Mouse (Mus musculus): ENCODE measurements around the gene Olfr818. TPM values are rescaled to one million over a fixed set of nuclear protein-coding genes. Genes with fewer than 3 reads are reported as not detected.
"Not testable (repeated sequence)": the region's sequence is repeated elsewhere in the genome, so short reads cannot be mapped to it uniquely, and the experiment has no call there.

Olfr818 gene
- polyA plus RNA-seq (2015; fragmentation: Nextera tagmentation; extraction: Ambion mirVana) = not detected in 2 replicates

DNA sequence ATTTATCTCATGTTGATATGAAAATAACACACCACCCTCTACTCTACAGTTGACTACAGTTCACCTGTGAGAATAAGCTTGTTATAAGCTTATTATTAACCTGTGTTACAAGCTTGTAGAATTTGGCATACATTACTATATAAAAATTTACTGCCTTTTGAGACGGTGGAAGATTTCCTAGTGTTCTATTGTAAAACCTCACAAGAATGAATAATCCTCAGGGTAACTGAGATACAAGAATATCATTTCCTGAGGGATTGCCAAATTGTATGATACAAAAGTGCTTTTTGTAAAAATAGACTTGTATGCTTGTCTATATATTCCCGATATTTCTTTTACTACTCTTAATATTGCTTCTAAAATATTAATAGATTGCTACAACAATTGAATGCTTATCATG, at the start of gene Olfr818:
TSS of gene Olfr818 (minus strand) at position 101 of the 400 bp plus-strand sequence.
- no peaks in the 10 kb centered on the region for H3K9me3 ChIP-seq (replicated peaks; ENCODE audit: low read length)
- H3K4me1 ChIP-seq (replicated peaks; ENCODE audit: insufficient read depth, low read length) = no peaks in the 10 kb centered on the region
- no peak for TF ChIP-seq CTCF (IDR thresholded peaks at IDR 0.05; ENCODE audit: low read depth)
- no peak within 1 kb of the TSS for H3K4me3 ChIP-seq (replicated peaks; ENCODE audit: low read depth, low read length)
- 88% methylated on average over 2 of the region's 2 CpGs for WGBS
- no peak within 1 kb of the TSS for H3K4me2 ChIP-seq (ENCODE audit: low read length)
- no peak within 1 kb of the TSS for H3K27ac ChIP-seq
- no peak within 1 kb of the TSS for H3K9ac ChIP-seq (ENCODE audit: low read depth, low read length)
- no peak for ATAC-seq (replicated peaks; ENCODE audit: low FRiP score, low read depth)
- H3K27me3 ChIP-seq (ENCODE audit: insufficient read depth, low read length) = no peaks in the 10 kb centered on the region
- no peak for DNase-seq (ENCODE audit: low spot score)
- no peaks in the 10 kb centered on the region for H3K36me3 ChIP-seq (ENCODE audit: insufficient read depth, low read length)

GRCm38 (mm10) chr10:129984962-129985361, 36.1 kb upstream of the Olfr818 start, which contains the start of gene Gm10310:
TSS of gene Gm10310 (minus strand) at chr10:129985062.
- H3K27me3 ChIP-seq (ENCODE audit: insufficient read depth, low read length); ATAC-seq (replicated peaks; ENCODE audit: low FRiP score, low read depth); H3K4me3 ChIP-seq (replicated peaks; ENCODE audit: low read depth, low read length); DNase-seq (ENCODE audit: low spot score); H3K9me3 ChIP-seq (replicated peaks; ENCODE audit: low read length); H3K27ac ChIP-seq; H3K9ac ChIP-seq (ENCODE audit: low read depth, low read length); H3K4me1 ChIP-seq (replicated peaks; ENCODE audit: insufficient read depth, low read length); H3K36me3 ChIP-seq (ENCODE audit: insufficient read depth, low read length); H3K4me2 ChIP-seq (ENCODE audit: low read length): not testable (repeated sequence)
- no CpG with 5 or more reads among the region's 1 CpGs for WGBS

- DNase-seq (ENCODE audit: low spot score); H3K36me3 ChIP-seq (ENCODE audit: insufficient read depth, low read length); H3K4me1 ChIP-seq (replicated peaks; ENCODE audit: insufficient read depth, low read length); ATAC-seq (replicated peaks; ENCODE audit: low FRiP score, low read depth); H3K27me3 ChIP-seq (ENCODE audit: insufficient read depth, low read length); H3K9ac ChIP-seq (ENCODE audit: low read depth, low read length); H3K4me3 ChIP-seq (replicated peaks; ENCODE audit: low read depth, low read length); H3K4me2 ChIP-seq (ENCODE audit: low read length); H3K9me3 ChIP-seq (replicated peaks; ENCODE audit: low read length); H3K27ac ChIP-seq: not testable (repeated sequence)
- no CpG with 5 or more reads among the region's 3 CpGs for WGBS
Observed at GRCm38 (mm10) chr10:129981867-129982266, 33.0 kb upstream of the Olfr818 start.

- ATAC-seq (replicated peaks; ENCODE audit: low FRiP score, low read depth); H3K4me3 ChIP-seq (replicated peaks; ENCODE audit: low read depth, low read length); H3K9ac ChIP-seq (ENCODE audit: low read depth, low read length); H3K36me3 ChIP-seq (ENCODE audit: insufficient read depth, low read length); H3K27me3 ChIP-seq (ENCODE audit: insufficient read depth, low read length); H3K27ac ChIP-seq; H3K9me3 ChIP-seq (replicated peaks; ENCODE audit: low read length); DNase-seq (ENCODE audit: low spot score); H3K4me1 ChIP-seq (replicated peaks; ENCODE audit: insufficient read depth, low read length); H3K4me2 ChIP-seq (ENCODE audit: low read length): not testable (repeated sequence)
- WGBS = no CpG with 5 or more reads among the region's 2 CpGs
Observed at GRCm38 (mm10) chr10:129976040-129976439, 27.1 kb upstream of the Olfr818 start, which contains the start of gene Olfr247. TSS of gene Olfr247 (minus strand) at chr10:129976140.

- H3K4me2 ChIP-seq (ENCODE audit: low read length); H3K27me3 ChIP-seq (ENCODE audit: insufficient read depth, low read length); H3K4me3 ChIP-seq (replicated peaks; ENCODE audit: low read depth, low read length); ATAC-seq (replicated peaks; ENCODE audit: low FRiP score, low read depth); H3K36me3 ChIP-seq (ENCODE audit: insufficient read depth, low read length); DNase-seq (ENCODE audit: low spot score); H3K9me3 ChIP-seq (replicated peaks; ENCODE audit: low read length); H3K9ac ChIP-seq (ENCODE audit: low read depth, low read length); H3K4me1 ChIP-seq (replicated peaks; ENCODE audit: insufficient read depth, low read length); H3K27ac ChIP-seq: not testable (repeated sequence)
- WGBS = no CpG with 5 or more reads among the region's 3 CpGs
Observed at GRCm38 (mm10) chr10:129972994-129973393, 24.1 kb upstream of the Olfr818 start.

DNA sequence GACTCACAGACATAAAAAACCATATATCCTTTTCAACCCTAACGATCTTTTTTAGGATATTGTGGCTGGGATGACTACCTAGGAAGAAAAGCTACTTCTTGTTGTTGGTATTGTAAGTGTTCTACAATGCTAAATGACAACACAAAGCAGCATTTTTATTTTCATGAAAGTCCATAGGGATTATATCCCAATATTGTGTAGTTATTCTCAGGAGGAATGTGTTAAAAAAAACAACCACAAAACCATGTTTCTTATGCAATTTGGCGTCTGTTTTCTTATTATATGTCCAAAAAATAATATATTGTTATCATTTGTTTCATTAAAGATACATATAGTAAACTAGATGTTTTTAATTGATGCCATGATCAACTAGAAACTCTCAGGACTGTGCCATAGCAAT, 18.3 kb upstream of the Olfr818 start, which contains the start of gene Olfr819:
TSS of gene Olfr819 (minus strand) at position 101 of the 400 bp plus-strand sequence.
- not testable (repeated sequence) for H3K27me3 ChIP-seq (ENCODE audit: insufficient read depth, low read length); H3K4me1 ChIP-seq (replicated peaks; ENCODE audit: insufficient read depth, low read length); H3K4me3 ChIP-seq (replicated peaks; ENCODE audit: low read depth, low read length); H3K9ac ChIP-seq (ENCODE audit: low read depth, low read length); H3K9me3 ChIP-seq (replicated peaks; ENCODE audit: low read length); H3K4me2 ChIP-seq (ENCODE audit: low read length); DNase-seq (ENCODE audit: low spot score); H3K36me3 ChIP-seq (ENCODE audit: insufficient read depth, low read length); ATAC-seq (replicated peaks; ENCODE audit: low FRiP score, low read depth); H3K27ac ChIP-seq
- WGBS = 82% methylated on average over 2 of the region's 2 CpGs

DNA sequence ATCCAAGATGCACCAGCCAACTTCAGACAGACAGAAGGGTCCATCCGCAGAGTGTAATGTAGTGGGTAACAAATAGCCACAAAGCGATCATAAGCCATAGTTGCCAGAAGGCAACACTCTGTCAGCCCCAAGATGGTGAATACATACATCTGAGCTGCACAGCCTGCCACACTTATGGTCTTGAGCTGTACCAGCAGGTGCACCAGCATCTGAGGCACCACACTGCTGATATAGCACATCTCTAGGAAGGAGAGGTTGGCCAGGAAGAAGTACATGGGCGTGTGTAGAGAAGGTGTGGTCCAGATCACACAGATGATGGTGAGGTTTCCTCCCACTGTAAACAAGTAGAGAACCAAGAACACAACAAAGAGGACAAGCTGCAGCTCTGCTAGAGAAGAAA, 17.3 kb upstream of the Olfr818 start:
- WGBS = 96% methylated on average over 2 of the region's 3 CpGs
- not testable (repeated sequence) for H3K4me3 ChIP-seq (replicated peaks; ENCODE audit: low read depth, low read length); H3K9ac ChIP-seq (ENCODE audit: low read depth, low read length); H3K4me2 ChIP-seq (ENCODE audit: low read length); H3K27me3 ChIP-seq (ENCODE audit: insufficient read depth, low read length); H3K27ac ChIP-seq; ATAC-seq (replicated peaks; ENCODE audit: low FRiP score, low read depth); H3K4me1 ChIP-seq (replicated peaks; ENCODE audit: insufficient read depth, low read length); H3K9me3 ChIP-seq (replicated peaks; ENCODE audit: low read length); DNase-seq (ENCODE audit: low spot score); H3K36me3 ChIP-seq (ENCODE audit: insufficient read depth, low read length)
